In the genomic region with DNA sequence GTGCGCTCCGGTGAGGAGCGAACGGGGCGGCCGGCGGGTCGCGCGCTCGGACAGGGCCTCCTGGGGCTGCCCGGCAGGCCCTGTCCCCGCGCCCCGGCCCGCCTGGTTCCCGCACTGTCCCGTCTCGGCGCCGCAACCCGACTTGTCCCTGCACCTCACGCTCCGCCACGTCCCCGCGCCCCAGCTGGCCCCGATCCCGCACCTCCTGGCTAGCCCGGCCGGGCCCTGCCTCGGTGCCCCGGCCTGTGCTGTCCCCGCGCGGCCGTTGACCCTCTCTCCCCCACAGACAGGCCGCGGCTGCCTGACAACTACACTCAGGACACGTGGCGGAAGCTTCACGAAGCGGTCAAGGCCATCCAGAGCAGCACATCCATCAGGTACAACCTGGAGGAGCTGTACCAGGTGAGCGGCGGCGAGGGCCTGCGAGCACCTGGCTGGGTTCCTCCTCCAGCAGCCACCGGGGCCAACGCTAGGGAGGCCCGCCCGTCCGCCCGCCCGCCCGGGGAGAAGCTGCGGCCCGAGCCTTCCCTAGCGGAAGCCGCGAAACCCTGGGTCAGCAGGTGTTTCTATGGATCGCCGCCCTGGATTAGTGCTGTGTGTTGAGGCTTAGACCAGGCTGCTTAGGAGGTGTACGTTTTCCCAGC, we compare ENCODE assay signal across 8 mouse cellular contexts. TPM values are rescaled to one million over a fixed set of nuclear protein-coding genes. Genes with fewer than 3 reads are reported as not detected.
A peak's percentile ranks its signal among the peaks of the same experiment; 100 is the strongest.
DNase-seq lines count a peak whose midpoint lies in the region; ATAC-seq and TF ChIP-seq lines count a peak whose summit lies in the region.

No protein-coding gene starts in this region.

- H3K9ac ChIP-seq in forebrain, embryonic 16.5 days (replicated peaks; ENCODE audit: low read depth, low read length): peak overlapping the region; percentile 94
- peak overlapping the region; percentile 98 for H3K9ac ChIP-seq in lung, embryonic 16.5 days (ENCODE audit: low read length)

- no peak for DNase-seq in lung, adult 2 months
- DNase-seq in lung, postnatal 14 days: no peak
- peak; percentile 31 for DNase-seq in adipocyte (ENCODE audit: low spot score)
- DNase-seq in kidney, adult 8-10 months: peak; percentile 43 to 56
- peak; percentile 42 to 48 for DNase-seq in spleen, postnatal 14 days (ENCODE audit: low spot score in 2 of 2)

- H3K27me3 ChIP-seq in forebrain, embryonic 16.5 days (replicated peaks; ENCODE audit: control insufficient read depth, insufficient read depth, low read length): no peaks in the 10 kb centered on the region
- no peaks in the 10 kb centered on the region for H3K27me3 ChIP-seq in lung, embryonic 16.5 days (ENCODE audit: control insufficient read depth, insufficient read depth, low read depth, low read length)

- H3K27ac ChIP-seq in forebrain, embryonic 16.5 days (ENCODE audit: low read length): peak overlapping the region; percentile 94
- H3K27ac ChIP-seq in lung, embryonic 16.5 days (ENCODE audit: low read length): peak overlapping the region; percentile 72

- H3K4me2 ChIP-seq in forebrain, embryonic 16.5 days (ENCODE audit: low read length): peak overlapping the region; percentile 90
- H3K4me2 ChIP-seq in lung, embryonic 16.5 days (ENCODE audit: low read depth, low read length): peak overlapping the region; percentile 94

- WGBS in lung, adult 2 months: under 1% methylated on average over 54 of the region's 63 CpGs
- WGBS in forebrain, embryonic 16.5 days: under 1% methylated on average over 60 of the region's 63 CpGs
- WGBS in lung, embryonic 16.5 days: under 1% methylated on average over 44 of the region's 63 CpGs

- TF ChIP-seq CTCF in lung, adult 2 months (IDR thresholded peaks at IDR 0.05; ENCODE audit: insufficient read depth, low read length): no peak

- ATAC-seq in forebrain, embryonic 16.5 days: peak; percentile 30
- peak; percentile 53 for ATAC-seq in lung, embryonic 16.5 days (ENCODE audit: low read depth)
- no peak for ATAC-seq in megakaryocyte-erythroid progenitor cell, adult 5-6 weeks (replicated peaks; ENCODE audit: low FRiP score, low TSS enrichment, poor library complexity, severe bottlenecking)

- H3K9me3 ChIP-seq in forebrain, embryonic 16.5 days (ENCODE audit: control insufficient read depth, low read length): no peaks in the 10 kb centered on the region
- H3K9me3 ChIP-seq in lung, embryonic 16.5 days (ENCODE audit: control insufficient read depth, low read length): no peaks in the 10 kb centered on the region

- H3K4me1 ChIP-seq in lung, adult 2 months (ENCODE audit: control insufficient read depth, insufficient read depth, low read length): peaks cover 3% of the 10 kb centered on the region
- H3K4me1 ChIP-seq in forebrain, embryonic 16.5 days (replicated peaks; ENCODE audit: control insufficient read depth, insufficient read depth, low read length): peaks cover 19% of the 10 kb centered on the region
- H3K4me1 ChIP-seq in lung, embryonic 16.5 days (replicated peaks; ENCODE audit: control insufficient read depth, insufficient read depth, low read length): peaks cover 19% of the 10 kb centered on the region

- peaks cover 2% of the 10 kb centered on the region; the same call in 1 of the 2 replicates for H3K36me3 ChIP-seq in forebrain, embryonic 16.5 days (ENCODE audit: control insufficient read depth, insufficient read depth)
- 0 out of 2 replicates have a peak, but pooled peaks cover 2% of the 10 kb centered on the region for H3K36me3 ChIP-seq in lung, embryonic 16.5 days (ENCODE audit: control insufficient read depth, insufficient read depth, low read length)

- no peak for TF ChIP-seq POLR2A in lung, adult 2 months (IDR thresholded peaks at IDR 0.05; ENCODE audit: borderline replicate concordance, extremely low read depth, low read depth, low read length)

- peak overlapping the region; percentile 89 for H3K4me3 ChIP-seq in lung, adult 2 months (replicated peaks; ENCODE audit: extremely low read depth, low read depth, low read length)
- H3K4me3 ChIP-seq in forebrain, embryonic 16.5 days (replicated peaks; ENCODE audit: low read length): peak overlapping the region; percentile 99
- H3K4me3 ChIP-seq in lung, embryonic 16.5 days (ENCODE audit: low read length): peak overlapping the region; percentile 99

RNA-seq across cellular contexts. Expression of a gene that starts 0.6 kb away (rescaled TPM):
- polyA plus RNA-seq in lung, adult 2 months (2012; rRNA removed): 37.3 and 41.4 TPM in 2 replicates
- polyA plus RNA-seq in forebrain, embryonic 16.5 days (2015; fragmentation: Nextera tagmentation; extraction: Ambion mirVana): 70.1 and 80.9 TPM in 2 replicates
- 93.9 and 101 TPM in 2 replicates for polyA plus RNA-seq in lung, embryonic 16.5 days (2015; fragmentation: Nextera tagmentation; extraction: Ambion mirVana)
- 147 and 173 TPM in 2 replicates for total RNA-seq in megakaryocyte-erythroid progenitor cell, adult 5-6 weeks (2014; fragmentation: Nextera tagmentation)
- 156 and 175 TPM in 2 replicates for total RNA-seq in megakaryocyte-erythroid progenitor cell, adult 5-6 weeks (2017)

RNA-seq across cellular contexts. Expression of a gene that starts 0.8 kb away (rescaled TPM):
- 21.3 and 22.1 TPM in 2 replicates for polyA plus RNA-seq in lung, adult 2 months (2012; rRNA removed)
- polyA plus RNA-seq in forebrain, embryonic 16.5 days (2015; fragmentation: Nextera tagmentation; extraction: Ambion mirVana): 51.6 and 53.8 TPM in 2 replicates
- polyA plus RNA-seq in lung, embryonic 16.5 days (2015; fragmentation: Nextera tagmentation; extraction: Ambion mirVana): 36.4 and 38.4 TPM in 2 replicates
- total RNA-seq in megakaryocyte-erythroid progenitor cell, adult 5-6 weeks (2014; fragmentation: Nextera tagmentation): 21.4 and 27.9 TPM in 2 replicates
- total RNA-seq in megakaryocyte-erythroid progenitor cell, adult 5-6 weeks (2017): 10.1 and 26.9 TPM in 2 replicates

RNA-seq across cellular contexts. Expression of a gene that starts 45.3 kb away (rescaled TPM):
- 3.2 and 4.5 TPM in 2 replicates for polyA plus RNA-seq in lung, adult 2 months (2012; rRNA removed)
- polyA plus RNA-seq in forebrain, embryonic 16.5 days (2015; fragmentation: Nextera tagmentation; extraction: Ambion mirVana): 1.7 and 2.2 TPM in 2 replicates
- polyA plus RNA-seq in lung, embryonic 16.5 days (2015; fragmentation: Nextera tagmentation; extraction: Ambion mirVana): 0.33 and 1.2 TPM in 2 replicates
- total RNA-seq in megakaryocyte-erythroid progenitor cell, adult 5-6 weeks (2014; fragmentation: Nextera tagmentation): not detected in 2 replicates
- not detected in 2 replicates for total RNA-seq in megakaryocyte-erythroid progenitor cell, adult 5-6 weeks (2017)

RNA-seq across cellular contexts. Expression of a gene that starts 52.9 kb away (rescaled TPM):
- polyA plus RNA-seq in lung, adult 2 months (2012; rRNA removed): 602 and 729 TPM in 2 replicates
- polyA plus RNA-seq in forebrain, embryonic 16.5 days (2015; fragmentation: Nextera tagmentation; extraction: Ambion mirVana): 241 and 271 TPM in 2 replicates
- 303 and 324 TPM in 2 replicates for polyA plus RNA-seq in lung, embryonic 16.5 days (2015; fragmentation: Nextera tagmentation; extraction: Ambion mirVana)
- 102 and 143 TPM in 2 replicates for total RNA-seq in megakaryocyte-erythroid progenitor cell, adult 5-6 weeks (2014; fragmentation: Nextera tagmentation)
- 157 and 169 TPM in 2 replicates for total RNA-seq in megakaryocyte-erythroid progenitor cell, adult 5-6 weeks (2017)

Comparison
In these comparisons a context has a peak if more than half of its experiments do, and no peak if none do; other contexts are left out.
1. DNase-seq: peak in adipocyte (single experiment), kidney, adult 8-10 months (2 of 2) and spleen, postnatal 14 days (2 of 2); none in lung, adult 2 months (single experiment) and lung, postnatal 14 days (single experiment).
2. Peak in every context shown above with its lines, with median percentiles within 50 percentile points of each other: H3K4me3 ChIP-seq.